Mouse (Mus musculus): ENCODE measurements around the gene Btbd18. TPM values are rescaled to one million over a fixed set of nuclear protein-coding genes. Genes with fewer than 3 reads are reported as not detected.

The Btbd18 gene
- total RNA-seq (2012; rRNA removed) (0.04 and 0.08 TPM in 2 replicates), total RNA-seq (2014; rRNA removed) (not detected in 2 replicates), polyA plus RNA-seq (2012; ENCODE audit: insufficient read length, low read depth) (0.18 and 0.24 TPM in 2 replicates)

- peaks cover 3 to 14% of the 10 kb centered on the region in 2 experiments; a peak in 3 of 4 replicates for H3K4me1 ChIP-seq (ENCODE audit: control insufficient read depth in 1 of 2, insufficient read depth in 2 of 2)
- dilution Hi-C loops (cut with MboI; ENCODE audit: extremely low pct_ligation_motif_present, extremely low pct_unique_long_range_greater_than_20kb, low sequenced_read_pairs) = no loop called here
- TF ChIP-seq ZMIZ1 (IDR thresholded peaks at IDR 0.05; ENCODE audit: low read depth, low read length) = no peak
- no peak for TF ChIP-seq MYC (IDR thresholded peaks at IDR 0.05; ENCODE audit: low read depth, low read length)
- no peak for TF ChIP-seq CTCF (conservative IDR thresholded peaks at IDR 0.05 in 1 of 2, IDR thresholded peaks at IDR 0.05 in 1 of 2; ENCODE audit: low read depth in 2 of 2, low read length in 2 of 2)
- no peak for TF ChIP-seq POLR2A (IDR thresholded peaks at IDR 0.05; ENCODE audit: low read depth, low read length)
- H3K9me3 ChIP-seq (replicated peaks; ENCODE audit: low read length) = peaks cover 2% of the 10 kb centered on the region
- H3K9ac ChIP-seq (ENCODE audit: insufficient read depth, low read depth) = no peak within 1 kb of the TSS
- H3K36me3 ChIP-seq (replicated peaks in 1 of 2; ENCODE audit: control insufficient read depth in 1 of 2, insufficient read depth in 1 of 2, low read length in 1 of 2) = no peaks in the 10 kb centered on the region
- H3K27me3 ChIP-seq (replicated peaks) = no peaks in the 10 kb centered on the region
- no peak within 1 kb of the TSS for H3K4me3 ChIP-seq (replicated peaks in 1 of 3; ENCODE audit: low read depth in 2 of 3, low read length in 2 of 3, poor library complexity in 1 of 3)
- H3K4me2 ChIP-seq (ENCODE audit: insufficient read depth, low read depth, poor library complexity, severe bottlenecking) = no peak within 1 kb of the TSS
- in situ Hi-C loops (cut with MboI; ENCODE audit: low pct_ligation_motif_present, low pct_unique_long_range_greater_than_20kb, low sequenced_read_pairs) = loop anchor here (25.0 kb wide), 1 partner anchor 197 kb away; no protein-coding TSS in a partner anchor
- no peaks in the 10 kb centered on the region for H3K79me2 ChIP-seq (replicated peaks; ENCODE audit: control insufficient read depth, extremely low read depth, insufficient read depth, poor library complexity, severe bottlenecking)
- no peak for DNase-seq (ENCODE audit: extremely low read depth)
- H3K27ac ChIP-seq (ENCODE audit: insufficient read depth, low read depth) = no peak within 1 kb of the TSS
Observed at GRCm38 (mm10) chr2:84658806-84659205, at the start of gene Btbd18. Gene Btbd18, plus strand, starts transcription at chr2:84659079.

GRCm38 (mm10) chr2:84612764-84613163 lies 46.1 kb upstream of the Btbd18 start:
- H3K79me2 ChIP-seq (replicated peaks; ENCODE audit: control insufficient read depth, extremely low read depth, insufficient read depth, poor library complexity, severe bottlenecking) = no peaks in the 10 kb centered on the region
- H3K4me2 ChIP-seq (ENCODE audit: insufficient read depth, low read depth, poor library complexity, severe bottlenecking) = no peak overlapping the region
- H3K27me3 ChIP-seq (replicated peaks) = no peaks in the 10 kb centered on the region
- TF ChIP-seq MAZ (IDR thresholded peaks at IDR 0.05; ENCODE audit: low read depth, low read length) (no peak), CHD1 (IDR thresholded peaks at IDR 0.05; ENCODE audit: low read depth, low read length) (no peak), POLR2AphosphoS2 (IDR thresholded peaks at IDR 0.05; ENCODE audit: low read depth, low read length) (no peak), NRF1 (IDR thresholded peaks at IDR 0.05; ENCODE audit: low read depth, low read length) (no peak), UBTF (IDR thresholded peaks at IDR 0.05; ENCODE audit: low read depth, low read length) (no peak), E2F4 (IDR thresholded peaks at IDR 0.05; ENCODE audit: insufficient replicate concordance, low read depth, low read length) (no peak), CHD2 (IDR thresholded peaks at IDR 0.05; ENCODE audit: low read length) (no peak), MEF2A (IDR thresholded peaks at IDR 0.05; ENCODE audit: borderline replicate concordance, low read depth, low read length) (no peak), USF2 (conservative IDR thresholded peaks at IDR 0.05; ENCODE audit: low read depth, low read length) (no peak), JUN (IDR thresholded peaks at IDR 0.05; ENCODE audit: insufficient read depth, low read depth, low read length) (no peak), TCF12 (IDR thresholded peaks at IDR 0.05; ENCODE audit: low read depth, low read length) (no peak), RAD21 (IDR thresholded peaks at IDR 0.05; ENCODE audit: low read depth, low read length) (no peak), IRF4 (IDR thresholded peaks at IDR 0.05; ENCODE audit: low read depth, low read length) (no peak), USF1 (IDR thresholded peaks at IDR 0.05; ENCODE audit: low read depth, low read length) (no peak), MAX (IDR thresholded peaks at IDR 0.05; ENCODE audit: low read length) (no peak)
- H3K4me1 ChIP-seq (ENCODE audit: control insufficient read depth in 1 of 2, insufficient read depth in 2 of 2) = peaks cover 0 to 3% of the 10 kb centered on the region in 2 experiments; a peak in 1 of 4 replicates
- no peak overlapping the region for H3K4me3 ChIP-seq (replicated peaks in 1 of 3; ENCODE audit: low read depth in 2 of 3, low read length in 2 of 3, poor library complexity in 1 of 3)
- no peak overlapping the region for H3K27ac ChIP-seq (ENCODE audit: insufficient read depth, low read depth)
- no peak for DNase-seq (ENCODE audit: extremely low read depth)
- in situ Hi-C loops (cut with MboI; ENCODE audit: low pct_ligation_motif_present, low pct_unique_long_range_greater_than_20kb, low sequenced_read_pairs) = no loop called here
- no peaks in the 10 kb centered on the region for H3K9me3 ChIP-seq (replicated peaks; ENCODE audit: low read length)
- dilution Hi-C loops (cut with MboI; ENCODE audit: extremely low pct_ligation_motif_present, extremely low pct_unique_long_range_greater_than_20kb, low sequenced_read_pairs) = no loop called here
- peaks cover 0 to 5% of the 10 kb centered on the region in 2 experiments for H3K36me3 ChIP-seq (replicated peaks in 1 of 2; ENCODE audit: control insufficient read depth in 1 of 2, insufficient read depth in 1 of 2, low read length in 1 of 2)
- H3K9ac ChIP-seq (ENCODE audit: insufficient read depth, low read depth) = no peak overlapping the region

Data from CH12.LX (cell line).